Mouse (Mus musculus): ENCODE results near the gene Marco. TPM values are rescaled to one million over a fixed set of nuclear protein-coding genes. Genes with fewer than 3 reads are reported as not detected.

The Marco gene
- polyA plus RNA-seq, 1 experiment from 2014 or later, result 3.1 TPM

Other genes starting within 250 kb of the Marco start
- gene Steap3, start 232.3 kb downstream of the Marco start, polyA plus RNA-seq (2014; fragmentation: Nextera tagmentation; extraction: Ambion mirVana), result 74.7 TPM in 2 replicates
- gene C1ql2, start 164.4 kb downstream of the Marco start, polyA plus RNA-seq (2014; fragmentation: Nextera tagmentation; extraction: Ambion mirVana), result not detected in 2 replicates
- gene En1, start 97.4 kb upstream of the Marco start, polyA plus RNA-seq (2014; fragmentation: Nextera tagmentation; extraction: Ambion mirVana), result 0.57 and 1.1 TPM in 2 replicates

Measured in liver, embryonic 11.5 days (tissue).